Mouse (Mus musculus) hindbrain, embryonic 15.5 days (tissue): Measurements from ENCODE around the gene Lgals4. TPM values are rescaled to one million over a fixed set of nuclear protein-coding genes. Genes with fewer than 3 reads are reported as not detected.
"Not testable (repeated sequence)": the region's sequence is repeated elsewhere in the genome, so short reads cannot be mapped to it uniquely, and the experiment has no call there.

Experiments
- ATAC-seq: fragments of 200-750 bp; cut with Nextera tagmentation; 2 replicates; pipeline ENCODE4 v1.8.0; 2017; ENCODE audit warnings: low read depth, moderate number of reproducible peaks, moderate TSS enrichment; ENCODE audit not compliant: low FRiP score
- H3K27ac ChIP-seq: fragments of 300-500 bp; sonication (generic); replicated peaks from 2 replicates; pipeline ENCODE4 v1.5.1; 2015; ENCODE audit warnings: mild to moderate bottlenecking, inconsistent platforms
- H3K27me3 ChIP-seq: fragments of 300-500 bp; sonication (generic); 2 replicates; pipeline ENCODE4 v1.6.1; 2015; ENCODE audit warnings: control low read depth, inconsistent platforms
- H3K36me3 ChIP-seq: fragments of 300-500 bp; sonication (generic); 2 replicates; pipeline ENCODE4 v1.6.1; 2015; ENCODE audit warnings: control low read depth, inconsistent platforms
- H3K4me1 ChIP-seq: fragments of 300-500 bp; sonication (generic); replicated peaks from 2 replicates; pipeline ENCODE4 v1.6.1; 2015; ENCODE audit warnings: control low read depth, inconsistent platforms
- H3K4me2 ChIP-seq: fragments of 300-500 bp; sonication (generic); 2 replicates; pipeline ENCODE4 v1.6.1; 2015; ENCODE audit warnings: moderate library complexity, mild to moderate bottlenecking, inconsistent platforms
- H3K4me3 ChIP-seq: fragments of 300-500 bp; sonication (generic); 2 replicates; pipeline ENCODE4 v1.5.1; 2015; ENCODE audit warnings: mild to moderate bottlenecking, inconsistent platforms
- H3K9ac ChIP-seq: fragments of 300-500 bp; sonication (generic); 2 replicates; pipeline ENCODE4 v1.6.1; 2015; ENCODE audit warnings: inconsistent platforms
- H3K9me3 ChIP-seq: fragments of 300-500 bp; sonication (generic); 2 replicates; pipeline ENCODE4 v1.6.1; 2016; ENCODE audit warnings: control low read depth, inconsistent platforms
- WGBS: fragments of 180-500 bp; shearing (Covaris S2); methylation state at CpG from one replicate; pipeline ENCODE4 v1.1.7; 2015; 5-methylcytosine and 5-hydroxymethylcytosine counted together
- polyA plus RNA-seq: library from polyadenylated mRNA; unstranded; fragments of >200 nt; fragmentation: Nextera tagmentation; extraction: Ambion mirVana; gene quantifications from 2 replicates; pipeline ENCODE4 v1.2.1, GENCODE M21; 2015

The Lgals4 gene
- polyA plus RNA-seq, 1 experiment from 2014 or later: 5.7 TPM

GRCm38 (mm10) chr7:28862817-28863499 lies 29.3 kb downstream of the Lgals4 start:
- no peak overlapping the region for H3K27ac ChIP-seq
- H3K27me3 ChIP-seq: no peaks in the 10 kb centered on the region
- no peak overlapping the region for H3K4me3 ChIP-seq
- 78% methylated on average over 15 of the region's 15 CpGs for WGBS
- H3K9me3 ChIP-seq: no peaks in the 10 kb centered on the region
- ATAC-seq: no peak
- H3K9ac ChIP-seq: no peak overlapping the region
- H3K4me2 ChIP-seq: no peak overlapping the region
- peaks cover 19% of the 10 kb centered on the region for H3K4me1 ChIP-seq
- no peaks in the 10 kb centered on the region for H3K36me3 ChIP-seq

GRCm38 (mm10) chr7:28863540-28863939 lies 29.9 kb downstream of the Lgals4 start, which contains the start of gene Lgals7:
Gene Lgals7, plus strand, starts transcription at chr7:28863853.
- Histone ChIP-seq H3K4me2 (peak within 1 kb of the TSS; percentile 23; the same call in 1 of the 2 replicates), H3K27ac (no peak within 1 kb of the TSS), H3K9me3 (no peaks in the 10 kb centered on the region), H3K4me1 (peaks cover 19% of the 10 kb centered on the region), H3K27me3 (no peaks in the 10 kb centered on the region), H3K9ac (no peak within 1 kb of the TSS), H3K4me3 (no peak within 1 kb of the TSS), H3K36me3 (no peaks in the 10 kb centered on the region)
- WGBS: 85% methylated on average over 6 of the region's 6 CpGs
- no peak for ATAC-seq

GRCm38 (mm10) chr7:28864288-28864750 lies 30.7 kb downstream of the Lgals4 start:
- H3K36me3 ChIP-seq: no peaks in the 10 kb centered on the region
- no peak overlapping the region for H3K9ac ChIP-seq
- no peak for ATAC-seq
- peak overlapping the region; percentile 23; the same call in 1 of the 2 replicates for H3K4me2 ChIP-seq
- H3K9me3 ChIP-seq: no peaks in the 10 kb centered on the region
- no peak overlapping the region for H3K27ac ChIP-seq
- H3K27me3 ChIP-seq: no peaks in the 10 kb centered on the region
- WGBS: 33% methylated on average over 9 of the region's 9 CpGs
- H3K4me1 ChIP-seq: peaks cover 19% of the 10 kb centered on the region
- no peak overlapping the region for H3K4me3 ChIP-seq

- Histone ChIP-seq H3K9ac (0 out of 2 replicates have a peak overlapping the region, but pooled peaks have one; percentile 14), H3K4me1 (peaks cover 19% of the 10 kb centered on the region), H3K36me3 (no peaks in the 10 kb centered on the region), H3K27me3 (no peaks in the 10 kb centered on the region), H3K4me2 (peak overlapping the region; percentile 54), H3K9me3 (no peaks in the 10 kb centered on the region), H3K4me3 (peak overlapping the region; percentile 28), H3K27ac (no peak overlapping the region)
- ATAC-seq: peak; percentile 69
- WGBS: 49% methylated on average over 33 of the region's 33 CpGs
Measured at GRCm38 (mm10) chr7:28865481-28866300, 32.0 kb downstream of the Lgals4 start.

GRCm38 (mm10) chr7:28866769-28867507 lies 33.3 kb downstream of the Lgals4 start:
- H3K36me3 ChIP-seq: no peaks in the 10 kb centered on the region
- no peak overlapping the region for H3K27ac ChIP-seq
- H3K27me3 ChIP-seq: no peaks in the 10 kb centered on the region
- 93% methylated on average over 28 of the region's 28 CpGs for WGBS
- no peak; the same call in 1 of the 2 replicates for ATAC-seq
- peaks cover 19% of the 10 kb centered on the region for H3K4me1 ChIP-seq
- H3K4me2 ChIP-seq: no peak overlapping the region
- H3K9ac ChIP-seq: no peak overlapping the region
- no peaks in the 10 kb centered on the region for H3K9me3 ChIP-seq
- H3K4me3 ChIP-seq: no peak overlapping the region

GRCm38 (mm10) chr7:28867508-28868340 lies 34.1 kb downstream of the Lgals4 start:
- not testable (repeated sequence) for H3K9me3 ChIP-seq, H3K36me3 ChIP-seq, H3K9ac ChIP-seq, H3K4me3 ChIP-seq, H3K4me2 ChIP-seq, H3K27ac ChIP-seq, H3K27me3 ChIP-seq, ATAC-seq
- WGBS: 30% methylated on average over 23 of the region's 23 CpGs
- H3K4me1 ChIP-seq: peaks cover 19% of the 10 kb centered on the region

GRCm38 (mm10) chr7:28870901-28871664 lies 37.4 kb downstream of the Lgals4 start:
- whole genome bisulfite sequencing: 92% methylated on average over 24 of the region's 24 CpGs
- Histone ChIP-seq H3K9ac (no peak overlapping the region), H3K9me3 (no peaks in the 10 kb centered on the region), H3K36me3 (no peaks in the 10 kb centered on the region), H3K4me3 (no peak overlapping the region), H3K4me2 (no peak overlapping the region), H3K27me3 (no peaks in the 10 kb centered on the region), H3K27ac (no peak overlapping the region), H3K4me1 (peaks cover under 1% of the 10 kb centered on the region; the same call in 1 of the 2 replicates)
- ATAC-seq: no peak

GRCm38 (mm10) chr7:28874565-28874964 lies 40.9 kb downstream of the Lgals4 start:
- Histone ChIP-seq H3K27ac (no peak overlapping the region), H3K4me2 (no peak overlapping the region), H3K36me3 (no peaks in the 10 kb centered on the region), H3K9me3 (no peaks in the 10 kb centered on the region), H3K27me3 (no peaks in the 10 kb centered on the region), H3K4me3 (no peak overlapping the region), H3K9ac (no peak overlapping the region), H3K4me1 (no peaks in the 10 kb centered on the region)
- WGBS: 78% methylated on average over 2 of the region's 2 CpGs
- no peak for ATAC-seq

GRCm38 (mm10) chr7:28876099-28876498 lies 42.4 kb downstream of the Lgals4 start:
- WGBS: 75% methylated on average over 4 of the region's 4 CpGs
- H3K4me3 ChIP-seq: no peak overlapping the region
- H3K4me2 ChIP-seq: no peak overlapping the region
- no peaks in the 10 kb centered on the region for H3K4me1 ChIP-seq
- H3K36me3 ChIP-seq: no peaks in the 10 kb centered on the region
- no peak overlapping the region for H3K27ac ChIP-seq
- no peak overlapping the region for H3K9ac ChIP-seq
- ATAC-seq: no peak
- H3K27me3 ChIP-seq: no peaks in the 10 kb centered on the region
- no peaks in the 10 kb centered on the region for H3K9me3 ChIP-seq

- H3K27ac ChIP-seq: no peak overlapping the region
Measured at GRCm38 (mm10) chr7:28877155-28877554, 43.5 kb downstream of the Lgals4 start.

More at GRCm38 (mm10) chr7:28877155-28877554, 43.5 kb downstream of the Lgals4 start:
- Histone ChIP-seq H3K4me2 (no peak overlapping the region), H3K4me1 (no peaks in the 10 kb centered on the region), H3K36me3 (no peaks in the 10 kb centered on the region), H3K9ac (no peak overlapping the region), H3K9me3 (no peaks in the 10 kb centered on the region), H3K4me3 (no peak overlapping the region), H3K27me3 (no peaks in the 10 kb centered on the region)
- no peak for ATAC-seq
- 92% methylated on average over 7 of the region's 7 CpGs for WGBS
